Mouse (Mus musculus) adrenal gland, adult 18-20 months (tissue): ENCODE data around the gene Ssr2. TPM values are rescaled to one million over a fixed set of nuclear protein-coding genes. Genes with fewer than 3 reads are reported as not detected.

Experiments used
- DNase-seq, 2 experiments: peaks; one replicate each; pipeline ENCODE4 v3.0.0; 2021 to 2022; ENCODE audit warnings: low spot score in 2 of 2
- long read RNA-seq, 2 experiments: library from polyadenylated mRNA; stranded (forward); transcript quantifications; one replicate each; pipeline ENCODE4 v2.0.0; 2021
- total RNA-seq, 2 experiments: library from RNA; stranded (reverse); gene quantifications; 1 replicate in 1 of 2; 2 replicates in 1 of 2; pipeline ENCODE4 v1.2.3; 2021

Ssr2 gene
- 100 to 1,000 TPM; 145 to 198 TPM for total RNA-seq
- long read RNA-seq, experiment 1, transcript Ssr2-207 (6 exons, 1,059 nt), result major isoform, 30 of 35 reads
- long read RNA-seq, experiment 1, partial matches to known transcripts, result 1 of 35 reads
- long read RNA-seq, experiment 1, other reads (novel, unspliced or antisense), result 0 of 35 reads
- long read RNA-seq, experiment 2, transcript Ssr2-201 (5 exons, 1,189 nt), result minor isoform, 9 of 92 reads
- long read RNA-seq, experiment 2, transcript Ssr2-207 (6 exons, 1,059 nt), result major isoform, 80 of 92 reads
- long read RNA-seq, experiment 2, partial matches to known transcripts, result 1 of 92 reads
- long read RNA-seq, experiment 2, other reads (novel, unspliced or antisense), result 2 of 92 reads

GRCm38 (mm10) chr3:88575540-88575939 lies at the start of gene Ssr2:
Gene Ssr2 (plus strand): TSS chr3:88575876.
- DNase-seq, result no peak

DNA sequence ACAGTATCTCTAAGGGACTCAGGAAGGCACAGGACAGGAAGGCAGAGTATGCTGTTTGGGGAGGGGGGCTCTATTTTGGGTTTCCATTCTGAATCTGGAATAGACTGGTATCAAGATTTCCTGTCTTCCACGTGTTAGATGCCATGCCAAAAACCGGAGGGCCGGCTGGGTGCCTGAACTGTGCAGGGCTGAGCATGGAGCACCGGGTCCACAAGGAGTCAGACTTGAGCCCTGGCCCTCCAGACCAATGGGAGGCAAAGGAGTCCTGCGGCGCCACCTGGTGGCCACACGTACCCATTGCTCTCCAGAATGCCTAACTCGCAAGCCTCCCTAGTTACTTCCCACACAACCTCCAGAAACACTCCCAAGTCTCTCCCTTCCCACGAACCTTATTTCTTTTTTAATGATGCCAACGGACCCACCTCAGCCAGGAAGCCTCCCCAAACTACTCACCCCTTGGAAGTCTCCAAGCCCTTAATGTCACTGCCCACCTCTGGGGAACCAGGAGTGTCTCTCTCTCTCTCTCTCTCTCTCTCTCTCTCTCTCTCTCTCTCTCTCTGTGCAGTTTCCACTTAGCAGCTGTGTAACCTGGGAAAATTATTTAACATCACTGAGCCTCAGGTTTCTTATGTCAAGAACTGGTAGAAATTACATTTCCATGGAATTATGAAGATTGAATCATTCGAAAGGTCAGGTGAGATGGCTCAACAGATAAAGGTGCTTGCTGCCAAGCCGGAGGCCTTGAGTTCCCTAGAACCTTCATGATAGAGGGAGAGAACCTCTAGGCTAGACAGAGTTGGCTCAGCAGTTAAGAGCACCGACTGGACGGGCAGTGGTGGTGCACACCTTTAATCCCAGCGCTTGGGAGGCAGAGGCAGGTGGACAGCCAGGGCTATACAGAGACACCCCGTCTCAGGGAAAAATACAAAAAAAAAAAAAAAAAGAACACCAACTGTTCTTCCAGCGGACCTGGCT lies 49.2 kb upstream of the Ssr2 start:
- peak; percentile 75 to 80 for DNase-seq

- no peak for DNase-seq
Observed at GRCm38 (mm10) chr3:88527565-88527964, 48.1 kb upstream of the Ssr2 start.

DNA sequence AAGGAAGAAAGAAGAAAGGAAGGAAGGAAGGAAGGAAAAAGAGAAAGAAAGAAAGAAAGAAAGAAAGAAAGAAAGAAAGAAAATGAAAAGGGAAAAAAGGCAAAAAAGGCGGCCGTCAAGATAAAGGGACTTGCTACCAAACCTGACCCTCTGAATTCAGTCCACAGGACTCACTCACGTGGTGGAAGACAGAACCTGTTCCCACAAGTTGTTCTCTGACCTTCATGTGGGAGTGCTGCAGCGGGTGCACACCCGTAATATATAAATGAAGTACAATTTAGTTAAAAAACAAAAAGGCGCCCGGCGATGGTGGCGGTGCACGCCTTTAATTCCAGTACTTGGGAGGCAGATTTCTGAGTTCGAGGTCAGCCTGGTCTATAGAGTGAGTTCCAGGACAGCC lies 47.0 kb upstream of the Ssr2 start:
- no peak for DNase-seq

- no peak for DNase-seq
Observed at GRCm38 (mm10) chr3:88529204-88530000, 46.3 kb upstream of the Ssr2 start.

- no peak for DNase-seq
Observed at GRCm38 (mm10) chr3:88530082-88530864, 45.4 kb upstream of the Ssr2 start.

DNA sequence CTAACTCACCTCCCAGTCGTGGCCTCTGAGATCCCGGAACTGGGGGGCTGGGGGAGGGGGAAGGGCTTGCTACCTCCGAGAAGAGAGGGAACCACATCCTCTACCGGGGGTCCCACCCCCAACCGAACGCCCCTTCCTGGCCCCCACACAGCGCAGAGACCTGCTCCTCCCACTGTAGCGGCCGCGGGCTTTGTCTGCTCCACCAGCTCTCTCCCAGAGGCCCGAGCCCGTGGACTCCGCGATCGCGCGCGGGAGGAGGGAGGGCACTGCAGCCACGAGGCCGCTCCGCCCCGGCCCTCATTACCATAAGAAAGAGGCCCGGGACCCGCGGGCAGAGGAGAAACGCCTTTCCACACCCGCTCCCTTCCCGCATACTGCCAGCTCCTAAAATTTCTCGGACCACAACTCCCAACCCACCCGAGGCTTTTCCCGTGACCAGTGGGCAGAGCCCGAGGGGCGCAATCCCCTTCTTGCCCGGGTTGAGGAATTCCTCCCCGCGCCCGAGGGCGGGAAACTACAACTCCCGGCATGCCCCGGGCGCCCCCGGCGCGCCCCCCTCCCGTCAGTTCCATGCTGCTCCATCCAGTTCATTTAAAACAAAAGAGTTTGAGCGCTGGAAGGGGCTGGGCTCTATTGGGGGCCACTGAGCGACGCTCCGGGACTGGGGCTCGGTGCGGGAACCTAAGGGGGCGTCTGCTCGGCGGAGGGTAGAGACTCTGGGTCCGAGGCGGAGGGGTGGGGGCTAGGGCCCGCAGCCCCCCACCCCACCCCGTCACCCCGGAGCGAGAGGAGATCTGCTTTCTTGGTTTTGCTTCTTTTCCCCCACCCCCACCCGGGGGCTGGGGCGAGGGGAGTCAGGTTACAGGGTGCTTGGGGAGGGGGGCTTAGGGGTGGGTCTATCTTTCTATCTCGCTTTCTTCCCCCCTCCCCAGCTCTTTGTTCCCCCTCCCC lies 44.1 kb upstream of the Ssr2 start:
- DNase-seq, result peak; percentile 85 to 88

DNA sequence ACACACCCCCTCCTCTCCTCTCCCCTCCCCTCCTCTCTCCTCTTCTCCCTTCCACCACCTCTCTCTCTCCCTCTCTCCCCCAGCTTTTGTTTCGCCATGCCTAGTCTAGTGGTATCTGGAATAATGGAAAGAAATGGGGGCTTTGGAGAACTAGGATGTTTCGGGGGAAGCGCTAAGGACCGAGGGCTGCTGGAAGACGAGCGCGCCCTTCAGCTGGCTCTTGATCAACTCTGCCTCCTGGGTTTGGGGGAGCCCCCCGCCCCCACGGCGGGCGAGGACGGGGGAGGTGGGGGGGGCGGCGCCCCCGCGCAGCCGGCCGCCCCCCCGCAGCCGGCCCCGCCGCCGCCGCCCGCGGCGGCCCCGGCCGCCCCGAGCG lies 43.4 kb upstream of the Ssr2 start, which contains the start of gene Mex3a:
TSS of gene Mex3a (plus strand) at position 97 of the 376 bp plus-strand sequence.
- no peak for DNase-seq

DNA sequence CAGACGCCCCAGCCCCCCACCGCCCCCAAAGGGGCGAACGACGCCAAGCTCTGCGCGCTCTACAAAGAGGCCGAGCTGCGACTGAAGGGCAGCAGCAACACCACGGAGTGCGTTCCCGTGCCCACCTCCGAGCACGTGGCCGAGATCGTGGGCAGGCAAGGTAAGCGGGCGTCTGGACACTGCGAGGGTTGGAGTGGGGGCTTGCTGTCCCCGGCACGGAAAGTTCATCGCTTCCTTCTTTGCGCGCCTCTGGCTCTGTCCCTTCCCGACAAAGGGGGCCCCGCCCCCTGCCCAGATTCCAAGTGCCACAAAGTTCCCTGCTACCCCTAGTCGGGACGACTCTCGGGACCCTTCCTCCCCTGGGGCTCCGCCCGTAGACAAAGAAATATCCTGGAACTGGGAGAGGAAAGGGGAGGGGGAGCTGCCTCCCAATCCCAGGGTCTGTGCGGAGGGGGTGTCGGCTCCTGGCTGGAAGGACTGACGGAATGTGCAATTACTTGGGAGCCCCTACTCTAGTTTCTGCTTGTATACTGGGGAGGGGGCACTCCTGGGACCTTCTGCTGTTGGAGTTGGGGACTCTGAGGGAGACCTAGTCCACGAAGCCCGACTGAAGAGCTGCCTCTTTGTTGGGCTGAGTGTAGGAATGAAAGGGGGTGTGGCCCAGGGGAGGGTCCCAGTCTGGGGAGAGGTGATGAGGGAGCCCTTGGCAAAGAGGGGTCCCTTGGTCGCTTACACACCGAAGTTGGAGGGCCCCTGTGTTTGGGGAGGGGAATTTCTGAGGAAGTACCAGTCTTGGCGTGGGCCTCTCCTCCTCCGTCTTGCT lies 42.8 kb upstream of the Ssr2 start:
- DNase-seq, result no peak

- no peak for DNase-seq
Observed at GRCm38 (mm10) chr3:88533706-88534105, 42.0 kb upstream of the Ssr2 start.

- no peak for DNase-seq
Observed at GRCm38 (mm10) chr3:88535005-88535404, 40.7 kb upstream of the Ssr2 start.

DNA sequence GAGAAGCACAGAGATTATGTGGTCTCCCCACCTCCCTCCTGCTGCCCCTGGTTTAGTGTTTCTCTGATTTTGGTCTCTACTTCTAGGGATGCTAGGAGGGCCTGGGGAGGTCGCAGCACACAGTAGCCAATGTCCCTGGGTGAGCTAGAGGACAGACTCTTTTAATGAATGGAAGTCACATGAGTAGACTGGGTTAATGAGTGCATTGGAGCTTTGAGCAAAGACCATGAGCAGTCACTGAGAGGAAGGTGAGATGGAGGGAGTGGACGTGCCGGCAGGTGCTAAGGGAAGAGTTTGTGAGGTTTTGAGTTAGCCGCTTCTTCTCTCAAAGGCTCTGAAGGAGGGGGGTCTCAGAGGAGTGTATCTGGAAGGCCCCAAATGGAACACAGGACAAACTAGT lies 40.1 kb upstream of the Ssr2 start:
- DNase-seq, result no peak

DNA sequence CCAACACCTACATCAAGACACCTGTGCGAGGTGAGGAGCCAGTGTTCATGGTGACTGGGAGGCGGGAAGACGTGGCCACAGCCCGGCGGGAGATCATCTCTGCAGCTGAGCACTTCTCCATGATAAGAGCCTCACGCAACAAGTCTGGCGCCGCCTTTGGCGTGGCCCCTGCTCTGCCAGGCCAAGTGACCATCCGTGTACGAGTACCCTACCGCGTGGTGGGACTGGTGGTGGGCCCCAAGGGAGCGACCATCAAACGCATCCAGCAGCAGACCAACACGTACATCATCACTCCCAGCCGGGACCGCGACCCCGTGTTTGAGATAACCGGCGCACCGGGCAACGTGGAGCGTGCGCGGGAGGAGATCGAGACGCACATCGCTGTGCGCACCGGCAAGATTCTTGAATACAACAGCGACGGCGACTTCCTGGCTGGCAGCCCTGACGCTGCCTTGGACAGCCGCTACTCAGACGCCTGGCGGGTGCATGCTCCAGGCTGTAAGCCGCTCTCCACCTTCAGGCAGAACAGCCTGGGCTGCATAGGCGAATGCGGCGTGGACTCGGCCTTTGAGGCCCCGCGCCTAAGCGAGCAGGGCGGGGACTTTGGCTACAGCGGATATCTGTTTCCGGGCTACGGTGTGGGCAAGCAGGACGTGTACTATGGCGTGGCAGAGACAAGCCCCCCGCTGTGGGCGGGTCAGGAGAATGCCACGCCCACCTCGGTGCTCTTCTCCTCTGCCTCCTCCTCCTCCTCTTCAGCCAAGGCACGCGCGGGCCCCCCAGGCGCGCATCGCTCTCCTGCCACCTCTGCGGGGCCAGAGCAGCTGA lies 39.4 kb upstream of the Ssr2 start:
- DNase-seq, result peak; percentile 71 to 72

DNA sequence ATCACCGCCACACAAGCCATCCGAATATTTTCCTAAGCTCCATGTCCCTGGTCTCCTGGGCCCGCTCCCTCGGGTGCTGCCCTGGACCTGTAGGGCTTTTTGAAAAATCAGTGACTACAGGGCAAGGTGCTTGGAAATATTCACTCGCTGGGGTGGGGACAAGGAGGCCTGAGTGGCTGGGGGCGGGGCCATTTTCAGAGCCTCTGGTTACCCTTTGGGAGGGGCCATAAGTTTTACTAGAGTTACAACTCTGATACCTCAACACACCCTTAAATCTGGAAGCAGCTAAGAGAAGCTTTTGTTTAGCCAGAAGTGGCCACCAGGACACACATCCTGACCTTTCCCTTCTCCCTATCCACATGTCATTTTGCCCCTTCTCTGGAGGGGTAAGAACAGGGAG lies 38.5 kb upstream of the Ssr2 start:
- no peak for DNase-seq

DNA sequence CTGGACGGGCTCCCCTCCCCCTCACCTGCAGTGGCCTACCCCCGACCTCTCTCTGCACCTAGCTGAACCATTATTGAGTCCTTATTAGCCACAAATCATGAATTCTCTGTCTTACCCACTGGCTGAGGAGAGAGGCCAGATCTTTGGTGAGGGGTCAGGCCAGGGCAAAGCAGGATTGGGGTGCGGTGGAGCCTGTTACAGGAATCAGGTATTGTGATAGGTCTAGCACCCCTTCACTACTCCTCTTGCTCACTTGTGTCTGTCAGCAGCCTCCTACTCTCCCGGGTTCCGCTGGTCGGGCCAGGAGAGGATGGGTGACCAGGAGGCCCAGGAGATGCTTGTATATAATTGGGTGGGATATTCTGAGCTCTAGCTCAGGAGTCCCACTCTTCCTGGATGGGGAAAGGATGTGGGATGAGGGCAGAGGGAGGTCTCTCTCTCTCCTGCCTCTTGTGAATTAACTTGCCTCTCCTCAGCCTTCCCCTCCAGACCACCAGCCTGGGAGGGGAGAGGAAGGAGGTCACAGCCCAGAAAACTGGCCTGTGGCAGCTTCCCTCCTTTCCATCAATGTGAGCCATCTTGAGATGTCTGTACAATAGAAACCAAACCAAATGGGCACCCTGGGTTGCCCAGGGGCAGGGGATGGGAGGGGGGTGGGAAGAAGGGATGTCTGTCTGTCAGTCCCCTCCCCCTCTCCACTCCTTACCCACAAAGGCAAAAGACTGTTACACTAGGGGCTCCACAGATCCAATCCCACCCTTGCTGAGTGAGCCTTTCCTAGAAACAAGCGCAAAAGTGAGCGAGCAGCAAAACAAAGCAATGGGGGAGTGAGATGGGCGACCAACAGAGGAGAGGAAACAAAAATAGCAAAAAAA lies 37.2 kb upstream of the Ssr2 start:
- DNase-seq, result no peak

DNA sequence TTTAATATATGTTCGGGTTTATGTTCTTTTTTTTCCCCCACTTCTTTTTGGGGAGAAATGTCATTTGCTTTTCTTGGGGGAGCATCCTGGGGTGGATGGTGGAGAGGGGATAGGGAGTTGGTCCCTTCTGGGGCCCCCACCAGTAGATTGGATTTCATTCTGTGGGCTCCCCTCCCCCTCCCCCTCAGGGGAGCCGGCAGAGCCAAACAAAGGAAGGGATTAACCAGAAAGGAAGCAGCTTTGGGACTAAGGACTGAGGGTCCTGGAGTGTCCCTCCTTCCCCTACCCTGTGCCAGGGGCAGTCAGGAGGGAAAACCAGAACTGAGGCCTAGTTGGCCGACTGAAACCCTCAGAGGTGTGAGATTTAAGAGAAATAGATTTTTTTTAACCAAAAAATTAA lies 36.3 kb upstream of the Ssr2 start:
- no peak for DNase-seq

DNA sequence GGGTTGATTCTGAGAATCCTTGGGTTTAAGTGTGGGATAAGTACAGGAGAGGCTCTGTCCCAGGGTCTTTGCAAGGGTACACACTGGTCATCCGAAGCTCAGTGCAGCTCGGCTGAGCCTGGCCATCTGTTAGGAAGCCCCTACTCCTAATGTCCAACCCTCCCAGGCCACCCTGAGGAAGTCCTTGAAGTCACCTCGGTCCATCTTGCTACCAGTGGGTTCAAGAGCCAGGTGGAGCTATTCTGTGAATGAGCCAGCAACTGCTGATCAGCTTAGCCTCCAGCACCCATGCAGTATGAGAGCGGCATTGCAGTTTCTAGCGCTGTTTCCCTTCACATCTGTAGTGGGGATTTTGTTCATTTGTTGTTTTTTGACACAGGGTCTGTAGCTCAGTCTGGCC lies 35.6 kb upstream of the Ssr2 start:
- DNase-seq, result no peak
